Mouse (Mus musculus) cerebellum, adult 18-20 months (tissue): ENCODE results near the gene Vmn1r4.

Experiments
- DNase-seq, 2 experiments: peaks; one replicate each; pipeline ENCODE4 v3.0.0; 2021

The Vmn1r4 gene

DNA sequence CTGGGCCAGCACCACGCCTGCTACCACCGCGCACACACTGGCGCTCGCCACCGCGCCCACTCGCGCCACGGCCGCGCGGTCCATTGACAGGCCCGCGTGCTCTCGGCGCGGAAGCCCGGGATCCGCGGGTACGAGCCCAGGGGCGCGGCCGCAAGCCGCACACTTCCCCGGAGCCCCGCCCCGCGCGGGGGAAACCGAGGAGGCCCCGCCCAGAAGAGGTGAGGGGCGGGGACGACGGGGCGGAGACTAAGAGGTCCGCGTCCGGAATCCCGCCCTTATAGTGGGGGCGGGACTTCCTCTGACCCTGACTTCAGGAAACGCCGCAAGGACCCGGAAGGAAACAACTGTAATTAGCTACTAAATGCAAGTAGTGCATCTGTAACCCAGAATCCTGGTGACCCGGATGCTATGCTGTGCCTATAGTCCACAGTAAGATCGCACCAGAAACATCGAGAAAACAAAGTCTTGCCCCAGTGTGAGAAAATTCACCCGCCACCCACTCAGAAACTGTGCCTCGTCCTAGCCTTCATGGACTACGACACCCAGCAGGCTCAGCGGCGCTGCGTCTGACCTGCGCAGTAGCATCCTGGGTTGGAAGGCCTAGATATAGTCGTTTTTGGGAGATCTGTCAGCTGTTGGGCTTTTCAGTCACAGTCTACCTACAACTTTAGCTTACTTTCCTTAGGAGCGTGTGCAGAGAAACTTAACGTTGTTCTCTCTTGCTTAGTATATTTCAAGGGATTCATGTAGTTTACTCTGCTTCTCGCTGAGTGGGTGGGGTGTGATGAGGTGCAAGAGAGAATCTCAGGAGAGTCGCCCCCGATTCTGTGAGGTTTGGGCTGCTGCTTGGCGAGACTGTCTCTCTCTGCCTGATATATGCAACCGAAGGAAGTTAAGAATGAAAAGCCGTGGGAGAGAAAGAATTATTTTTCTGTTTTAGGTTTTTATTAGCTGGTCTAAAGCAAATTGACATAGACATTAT, at the start of gene Vmn1r4, which contains the start of gene Nt5c3:
TSS of gene Vmn1r4 (plus strand) at position 290 of the 982 bp plus-strand sequence.
TSS of gene Nt5c3 (minus strand) at position 207 of the 982 bp plus-strand sequence.
- peak; percentile 92 to 97 for DNase-seq

DNA sequence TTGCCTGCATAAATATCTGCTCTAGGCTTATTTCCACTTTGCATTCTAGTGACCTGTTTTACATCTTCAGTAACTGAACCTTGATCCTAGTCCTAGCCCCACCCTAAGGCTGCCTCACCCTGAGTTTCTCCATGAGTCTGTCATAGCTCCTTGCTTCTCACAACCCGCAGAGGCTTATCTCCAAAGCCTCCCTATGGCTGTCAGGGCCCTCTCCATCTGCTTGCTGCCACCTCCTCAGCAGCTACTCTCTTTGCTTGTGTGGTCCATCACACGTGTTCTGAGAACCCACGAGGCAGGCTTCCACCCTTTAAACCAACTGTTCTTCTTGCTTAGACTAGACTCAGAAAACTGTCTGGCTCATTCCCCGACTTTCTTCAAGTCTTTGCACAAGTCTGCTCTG, 46.9 kb upstream of the Vmn1r4 start:
- DNase-seq, result no peak

DNA sequence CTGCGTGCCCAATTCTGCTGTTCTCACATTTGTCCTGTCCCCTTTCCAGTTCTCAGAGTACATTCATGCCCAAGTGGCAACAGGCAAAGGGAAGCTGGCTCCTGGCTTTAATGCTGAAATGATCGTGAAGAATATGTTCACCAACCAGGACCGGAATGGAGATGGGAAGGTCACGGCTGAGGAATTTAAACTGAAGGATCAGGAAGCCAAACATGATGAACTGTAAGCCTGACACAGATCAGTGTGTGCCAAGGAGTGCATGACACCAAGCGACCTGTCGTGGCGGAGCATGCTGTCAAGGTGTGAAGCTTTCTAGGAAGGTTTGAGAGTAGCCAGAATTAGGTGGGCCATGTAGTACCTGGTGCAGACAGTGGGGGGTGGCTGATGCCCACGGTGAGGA, 45.8 kb upstream of the Vmn1r4 start:
- no peak for DNase-seq

DNA sequence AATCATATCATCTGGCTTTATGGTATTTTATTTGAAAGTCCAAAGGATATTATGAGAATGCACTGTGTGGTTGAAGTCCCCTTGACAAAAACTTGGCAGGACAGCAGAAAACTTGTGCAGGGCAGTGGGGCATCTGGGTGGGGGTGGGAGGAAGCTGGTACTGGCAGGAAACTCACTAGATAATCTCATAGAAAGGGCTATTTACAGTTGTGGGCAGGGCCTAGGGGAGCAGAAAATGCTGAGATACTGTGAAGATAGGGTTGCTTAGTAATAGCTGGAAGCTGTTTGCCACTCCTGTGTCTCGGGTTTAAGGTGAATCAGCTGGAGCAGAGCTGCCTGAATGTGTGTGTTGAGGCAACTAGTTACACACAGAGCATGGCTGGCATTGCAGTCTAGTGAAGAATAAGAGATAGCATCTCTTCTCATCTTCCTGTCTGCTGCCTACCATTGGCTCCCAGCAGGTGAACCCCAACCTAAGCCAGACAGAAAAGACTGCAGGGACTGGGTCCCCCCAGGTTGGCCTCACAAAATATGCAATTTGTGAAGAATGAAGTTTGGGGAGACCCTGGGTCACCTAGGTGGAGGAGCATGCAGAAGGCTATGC, 44.4 kb upstream of the Vmn1r4 start:
- no peak for DNase-seq

DNA sequence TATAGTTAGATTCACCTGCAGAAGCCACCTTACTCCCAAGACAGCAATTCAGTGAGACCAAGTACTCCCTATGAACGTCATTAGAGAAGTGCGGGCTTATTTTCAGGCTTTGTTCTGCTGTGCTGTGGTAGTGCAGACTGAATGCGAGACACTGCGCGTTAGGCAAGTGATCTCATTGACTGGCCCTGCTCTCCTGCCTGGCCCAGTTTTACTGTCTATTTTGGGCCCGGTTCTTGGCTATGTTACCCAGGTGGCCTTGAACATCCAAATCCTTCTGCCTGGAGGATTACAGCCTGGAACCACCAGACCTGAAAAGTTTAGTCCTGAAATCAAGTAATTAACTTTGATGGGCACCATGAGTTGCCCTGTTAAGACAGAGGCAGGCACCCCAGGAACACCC, 35.3 kb upstream of the Vmn1r4 start:
- peak in 1 of 2 experiments; percentile 11 for DNase-seq

DNA sequence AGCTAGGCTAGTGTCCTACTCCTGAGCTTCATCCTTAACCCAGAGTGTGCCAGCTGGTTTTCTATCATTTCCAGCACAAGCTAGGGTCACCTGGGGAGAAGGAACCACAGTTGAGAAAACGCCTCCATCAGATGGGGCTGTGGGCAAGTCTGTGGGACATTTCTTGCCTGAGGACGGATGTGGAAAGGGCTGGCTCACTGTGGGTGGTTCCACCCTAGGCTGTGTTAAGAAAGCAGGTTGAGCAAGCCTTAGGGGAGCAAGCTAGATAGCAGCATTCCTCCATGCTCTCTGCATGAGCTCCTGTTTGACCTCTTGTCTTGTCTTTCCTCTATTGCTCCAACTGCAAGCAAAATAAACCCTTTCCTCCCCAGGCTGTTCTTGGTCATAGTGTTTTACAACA, 33.1 kb upstream of the Vmn1r4 start:
- no peak for DNase-seq

DNA sequence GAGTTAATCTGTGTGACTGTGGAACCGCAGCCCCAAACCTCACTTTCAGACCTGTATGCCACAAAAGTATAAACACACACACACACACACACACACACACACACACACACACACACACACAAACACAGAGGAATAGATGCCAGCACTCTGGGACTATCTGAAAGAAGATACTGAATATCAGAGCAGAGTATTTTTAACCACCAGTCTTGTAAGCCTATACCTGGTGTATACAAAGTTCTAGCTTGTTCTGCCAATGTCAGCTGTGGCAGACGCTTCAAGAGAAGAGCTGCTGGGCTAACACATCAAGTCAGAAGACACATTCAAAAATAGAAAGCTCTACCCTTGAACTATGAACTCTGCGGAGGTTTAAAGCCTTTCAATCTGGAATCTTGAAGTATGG, 24.2 kb upstream of the Vmn1r4 start:
- DNase-seq, result no peak

DNA sequence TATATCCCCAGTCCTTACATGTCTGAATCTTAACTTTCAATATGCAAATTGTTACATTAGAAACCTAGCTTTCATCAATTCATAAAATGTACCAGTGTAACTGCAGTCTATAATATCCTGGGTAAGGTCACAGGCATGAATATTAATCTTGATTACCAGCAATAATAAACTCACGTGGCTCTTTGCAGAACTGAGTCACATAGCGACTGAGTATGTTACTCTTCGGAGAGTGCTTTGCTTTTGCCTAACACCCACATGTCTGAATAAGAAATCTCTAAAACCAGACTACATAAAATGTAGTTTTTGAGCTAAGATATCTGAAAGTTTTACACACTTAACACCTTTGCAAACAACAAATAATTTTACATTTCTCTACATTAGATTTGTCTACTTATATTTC, 22.5 kb upstream of the Vmn1r4 start:
- DNase-seq, result no peak

DNA sequence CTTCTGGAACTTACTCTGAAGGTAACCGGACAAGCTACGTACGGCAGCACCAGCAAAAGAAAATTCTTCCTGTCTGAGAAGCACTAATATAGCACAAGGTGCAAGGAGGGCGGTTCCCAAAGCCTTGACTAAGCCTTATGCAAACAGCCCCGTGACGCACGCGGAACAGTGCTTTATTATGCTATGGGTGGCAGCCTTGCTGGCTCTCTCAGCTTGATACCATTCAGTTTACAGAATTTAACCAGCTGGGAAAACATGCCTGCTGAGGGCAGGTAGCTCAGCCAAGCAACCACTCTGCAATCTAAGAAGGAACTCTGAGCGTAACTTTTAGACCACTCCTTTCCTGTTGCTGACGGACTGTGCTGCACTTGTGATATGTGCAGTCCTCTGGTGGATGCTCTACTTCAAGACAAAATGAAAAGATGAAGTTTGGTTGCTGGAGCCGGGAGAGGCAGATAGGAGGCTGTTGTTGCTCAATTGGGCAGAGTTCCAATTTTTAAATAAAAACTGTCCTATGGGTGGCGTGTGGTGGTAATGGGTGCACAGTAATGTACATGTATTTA, 21.9 kb upstream of the Vmn1r4 start:
- no peak for DNase-seq

DNA sequence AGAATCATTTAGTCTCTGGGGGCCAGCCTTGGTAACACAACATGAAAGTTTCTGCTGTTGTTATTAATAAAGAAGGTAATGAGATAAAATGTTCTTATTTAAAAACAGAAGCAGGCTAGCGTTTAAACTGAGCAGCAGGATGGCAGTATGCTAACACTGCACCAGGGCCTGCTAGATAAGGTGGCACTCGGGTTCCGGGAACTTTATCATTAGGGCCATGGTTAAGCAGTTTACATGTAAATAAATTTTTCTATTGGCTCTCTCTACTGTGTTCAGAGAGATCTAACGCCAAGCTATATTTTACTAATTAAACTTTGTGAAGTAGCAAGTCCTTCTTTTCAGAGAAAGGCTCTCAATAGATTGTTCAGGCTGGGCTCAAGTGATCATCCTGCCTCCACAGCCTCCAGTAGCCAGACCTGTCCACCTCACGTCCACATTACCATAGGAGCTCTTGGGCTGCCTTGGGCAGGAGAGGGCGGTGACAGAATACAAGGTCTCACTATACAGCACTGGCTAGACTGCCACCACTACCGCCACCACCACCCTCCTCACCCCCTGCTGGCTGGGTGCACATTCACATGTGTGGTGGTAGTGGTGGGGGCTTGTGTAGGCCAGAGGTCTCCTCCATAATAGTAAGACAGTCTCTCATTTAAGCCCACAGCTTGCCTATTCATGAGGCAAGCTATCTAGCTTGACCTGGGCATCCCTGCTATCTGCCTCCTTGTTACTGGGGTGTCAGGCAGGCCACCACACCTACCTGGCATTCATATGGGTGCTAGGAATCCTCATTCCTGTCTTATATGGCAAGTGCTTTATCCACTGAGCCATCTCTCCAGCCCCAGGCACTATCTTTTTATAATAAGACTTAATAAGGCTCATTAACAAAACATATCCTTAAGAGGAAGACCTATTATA, 21.0 kb upstream of the Vmn1r4 start:
- DNase-seq, result no peak

DNA sequence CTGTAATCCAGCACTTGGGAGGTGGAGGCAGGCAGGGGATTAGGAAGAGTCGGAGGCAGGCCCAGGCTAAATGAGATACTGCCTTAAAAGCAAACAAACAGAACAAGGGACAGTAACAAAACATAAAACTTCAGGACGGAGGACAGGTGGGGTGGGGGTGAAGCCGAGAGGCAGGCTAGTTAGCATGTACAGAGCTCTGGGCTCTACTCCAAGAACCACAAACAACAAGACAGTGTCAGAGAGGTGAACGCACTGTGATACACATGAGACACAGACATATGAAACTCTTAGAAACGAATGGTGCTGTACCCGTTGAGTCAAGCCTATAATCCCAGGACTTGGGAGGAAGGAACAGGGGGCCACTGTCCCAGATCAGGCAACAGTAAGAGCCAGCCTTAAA, 20.0 kb upstream of the Vmn1r4 start:
- no peak for DNase-seq

DNA sequence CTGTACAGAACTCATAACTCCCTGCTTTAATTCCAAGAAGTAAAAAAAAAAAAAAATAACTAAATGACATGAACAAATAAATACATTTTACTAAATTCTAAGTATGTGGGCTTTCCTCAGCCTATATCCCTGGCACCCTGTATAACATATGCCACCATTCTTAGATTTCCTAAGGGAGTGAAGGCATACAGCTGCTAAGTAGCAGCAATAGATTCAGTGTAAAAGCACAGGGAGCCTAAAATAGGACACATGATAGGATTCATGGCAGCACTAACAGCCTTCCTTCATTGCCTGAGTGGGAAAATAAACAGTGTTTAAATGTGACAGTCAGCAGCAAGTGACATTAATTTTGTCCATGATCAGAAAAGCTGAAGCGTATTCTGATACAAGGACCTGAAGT, 19.5 kb upstream of the Vmn1r4 start:
- DNase-seq, result no peak

DNA sequence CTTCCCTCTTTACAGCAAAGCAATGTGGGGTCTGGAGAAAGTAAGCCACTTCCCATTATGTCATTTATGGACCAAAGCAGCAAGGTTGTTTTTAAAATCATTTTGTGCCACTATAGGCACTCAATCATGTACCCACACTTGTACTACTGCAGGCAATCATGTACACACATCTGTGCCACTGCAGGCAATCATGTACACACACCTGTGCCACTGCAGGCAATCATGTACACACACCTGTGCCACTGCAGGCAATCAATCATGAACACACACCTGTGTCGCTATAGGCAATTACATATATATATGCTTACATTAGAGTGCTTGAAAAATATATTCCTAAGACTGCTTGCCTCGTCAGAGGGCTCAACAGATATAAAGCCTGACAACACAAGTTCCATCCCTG, 18.8 kb upstream of the Vmn1r4 start:
- DNase-seq, result no peak

DNA sequence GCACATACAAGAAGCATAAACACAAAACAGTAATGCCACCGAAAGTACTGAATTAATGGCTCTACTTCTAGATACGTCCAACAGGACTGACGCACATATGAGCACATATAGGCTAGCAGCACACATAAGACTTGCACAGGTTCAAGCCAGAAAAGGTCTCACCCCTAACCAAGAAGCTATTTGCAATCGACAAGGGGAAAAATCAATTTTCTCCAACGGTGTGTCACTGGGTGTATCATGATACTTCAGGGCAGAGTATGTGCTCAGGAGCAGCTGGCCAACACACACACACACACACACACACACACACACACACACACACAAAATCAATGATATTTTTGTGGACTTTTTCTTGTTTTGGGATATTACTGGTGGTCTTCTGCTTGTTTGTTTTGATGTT, 18.3 kb upstream of the Vmn1r4 start:
- no peak for DNase-seq

DNA sequence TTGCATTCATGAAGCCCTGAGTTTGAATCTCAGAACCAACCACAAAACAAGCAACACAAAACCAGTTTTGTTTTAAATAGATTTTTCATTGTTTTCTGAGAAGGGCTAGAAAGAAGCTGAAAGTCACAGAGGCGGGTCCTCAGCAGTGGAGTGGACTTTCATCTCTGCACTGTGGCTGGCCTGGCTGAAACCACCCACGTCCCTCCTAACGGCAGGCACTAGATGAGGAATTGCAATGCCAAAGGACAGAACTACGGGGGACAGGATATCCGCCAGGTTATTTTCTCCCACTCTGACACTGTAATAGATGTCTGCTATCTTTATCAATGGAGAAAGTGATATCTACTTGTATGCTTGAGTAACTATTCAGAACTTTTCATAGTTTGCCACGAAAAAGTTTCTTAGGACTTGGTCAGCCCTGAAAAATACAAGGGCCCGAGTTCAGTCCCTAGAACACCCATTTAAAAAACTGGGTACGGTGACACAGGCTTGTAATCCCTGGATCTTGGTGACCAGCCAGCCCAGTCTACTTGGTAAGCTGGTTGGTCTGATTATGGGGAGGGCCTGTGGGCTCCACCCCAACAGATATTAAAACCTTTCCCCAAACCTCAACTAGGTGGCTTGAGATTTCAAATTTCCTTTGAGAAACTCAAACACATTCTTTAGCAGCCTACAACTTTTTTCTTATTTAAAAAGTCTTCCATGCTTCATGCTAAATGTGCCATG, 17.5 kb upstream of the Vmn1r4 start:
- no peak for DNase-seq

DNA sequence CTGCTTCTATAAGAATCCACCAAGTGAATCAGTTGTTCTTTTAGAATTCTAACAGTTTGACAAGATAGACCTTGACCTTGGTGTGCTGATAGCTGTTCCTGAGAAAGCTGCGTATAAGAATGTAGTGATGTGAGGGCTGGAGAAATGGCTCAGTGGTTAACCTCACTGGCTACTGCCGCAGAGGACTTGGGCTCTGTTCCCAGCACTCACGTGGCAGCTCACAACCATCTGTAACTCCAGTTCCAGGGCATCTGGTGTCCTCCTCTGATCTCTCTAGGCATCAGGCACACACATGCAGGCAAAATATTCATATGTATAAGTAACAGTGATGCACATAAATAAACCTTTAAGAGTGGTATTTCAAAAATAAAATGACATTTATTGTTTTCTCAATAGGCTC, 15.8 kb upstream of the Vmn1r4 start:
- DNase-seq, result no peak

DNA sequence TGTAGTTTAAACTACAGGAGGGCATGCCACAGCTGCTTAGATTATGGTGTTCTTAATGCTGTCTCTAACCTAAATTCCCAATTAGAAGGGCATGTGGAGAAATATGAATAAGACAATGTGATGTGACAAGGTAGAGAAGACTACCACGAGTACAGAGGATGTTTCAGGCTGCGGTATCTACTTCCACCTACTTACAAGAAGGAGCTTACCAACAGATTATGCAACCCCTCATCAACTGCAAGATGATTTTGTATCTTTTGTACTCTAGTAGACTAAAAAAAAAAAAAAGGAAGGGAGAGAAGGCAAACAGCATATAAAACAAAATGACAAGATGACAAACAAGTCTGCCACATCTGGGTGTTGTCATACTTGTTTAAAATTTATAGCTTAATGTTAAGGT, 15.4 kb upstream of the Vmn1r4 start:
- no peak for DNase-seq

DNA sequence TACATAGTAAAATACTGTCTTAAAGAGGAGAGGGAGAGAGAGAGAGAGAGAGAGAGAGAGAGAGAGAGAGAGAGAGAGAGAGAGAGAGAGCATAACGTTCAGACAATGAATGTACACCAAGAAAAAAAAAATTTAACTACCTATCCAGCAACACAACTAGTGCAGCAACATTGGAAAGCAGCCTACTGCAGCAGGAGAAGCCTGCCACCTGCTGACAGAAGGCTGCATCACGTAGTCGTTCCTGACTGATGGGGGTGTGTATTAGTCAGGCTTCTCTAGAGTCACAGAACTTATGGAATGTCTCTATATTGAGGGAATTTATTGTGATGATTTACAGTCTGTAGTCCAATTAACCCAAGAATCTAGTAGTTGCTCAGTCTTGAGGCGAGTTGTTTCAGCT, 14.9 kb upstream of the Vmn1r4 start:
- peak; percentile 48 for DNase-seq

DNA sequence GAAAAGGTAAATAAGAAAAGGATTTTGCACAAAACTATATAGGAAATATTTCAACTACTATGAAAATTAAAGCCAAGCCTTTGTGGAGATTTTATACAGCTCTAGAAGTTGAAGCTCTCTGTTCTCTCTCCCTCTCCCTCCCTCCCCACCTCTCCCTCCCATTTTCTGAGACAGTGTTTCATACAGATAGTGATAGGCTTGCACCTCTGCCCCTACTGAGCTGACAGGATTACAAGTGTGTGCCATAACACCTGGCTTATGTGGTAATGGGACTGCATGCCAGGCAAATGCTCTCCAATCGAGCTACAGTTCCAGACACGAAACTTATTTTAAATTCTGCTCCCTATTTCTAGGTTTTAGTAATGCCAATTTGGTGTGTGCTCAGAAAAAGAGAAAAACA, 12.9 kb upstream of the Vmn1r4 start:
- DNase-seq, result no peak

DNA sequence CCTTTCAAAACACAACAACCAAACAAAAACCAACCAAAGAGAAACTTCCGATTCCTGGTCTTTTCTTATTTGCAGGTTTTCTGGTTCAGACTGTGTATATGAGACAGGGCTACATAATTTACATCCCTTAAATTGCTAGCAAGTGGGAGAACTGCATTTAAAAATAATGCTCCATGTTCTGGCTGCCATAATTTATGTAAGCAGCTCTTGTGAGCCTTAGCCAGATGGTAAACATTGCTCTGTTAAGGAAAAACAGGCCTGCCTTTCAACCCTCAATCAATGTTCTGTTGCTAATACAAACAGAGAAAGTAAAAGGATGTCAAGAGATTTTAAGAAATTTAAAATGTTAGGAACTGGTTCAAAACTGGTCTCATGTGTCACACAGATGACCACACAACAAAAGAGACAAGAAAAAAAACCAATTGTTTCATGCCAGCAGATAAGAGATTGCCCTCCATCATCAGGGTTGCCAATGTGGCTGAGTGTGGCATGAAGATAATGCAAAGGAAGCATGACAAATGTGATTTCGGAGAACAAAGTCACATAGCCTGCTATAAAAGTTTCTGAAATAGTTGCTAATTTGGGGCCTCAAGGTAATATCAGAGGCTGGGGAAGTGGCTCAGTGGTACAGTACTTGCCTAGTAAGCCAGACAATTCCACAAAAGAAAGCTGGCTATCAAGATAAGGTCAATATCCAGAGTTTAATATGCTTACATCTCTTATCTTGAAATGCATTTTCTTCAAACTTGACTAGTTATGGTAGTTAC, 10.5 kb upstream of the Vmn1r4 start:
- no peak for DNase-seq

DNA sequence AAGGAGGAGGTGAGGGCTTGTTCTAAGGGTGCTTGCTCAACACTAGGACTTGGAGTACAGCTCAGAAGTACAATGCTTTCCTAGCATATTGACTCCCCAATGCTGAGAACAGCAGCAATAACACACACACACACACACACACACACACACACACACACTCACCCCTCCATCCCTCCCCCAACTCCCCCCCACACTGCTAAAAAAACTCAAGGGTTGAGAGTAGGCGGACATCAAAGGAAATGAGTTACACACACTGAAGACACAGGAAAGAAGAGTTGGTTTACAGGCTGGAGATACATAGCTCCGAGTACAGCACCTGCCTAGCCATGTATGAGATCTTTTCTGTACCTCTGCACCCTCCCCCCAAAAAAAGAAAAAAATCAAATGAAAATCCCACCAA, 7.5 kb upstream of the Vmn1r4 start:
- no peak for DNase-seq
